Mouse (Mus musculus): ENCODE measurements at regions not wholly inside any gene's neighbourhood (a gene's known extent, or its start where the extent isn't known, plus 50 kb on each side); places are given as distances from the start of the nearest gene placed in this dataset.

- TF ChIP-seq MAX (IDR thresholded peaks at IDR 0.05; ENCODE audit: low read length) (no peak), ELF1 (IDR thresholded peaks at IDR 0.05; ENCODE audit: low read depth, low read length) (no peak), ZMIZ1 (IDR thresholded peaks at IDR 0.05; ENCODE audit: low read depth, low read length) (no peak), ZC3H11A (IDR thresholded peaks at IDR 0.05; ENCODE audit: low read depth, low read length) (no peak), CTCF (conservative IDR thresholded peaks at IDR 0.05 in 1 of 2, IDR thresholded peaks at IDR 0.05 in 1 of 2; ENCODE audit: low read depth in 2 of 2, low read length in 2 of 2) (no peak), RAD21 (IDR thresholded peaks at IDR 0.05; ENCODE audit: low read depth, low read length) (no peak)
Measured at GRCm38 (mm10) chr8:26612153-26612552, 365.0 kb upstream of the Zfp703 start.
